Mouse (Mus musculus): ENCODE data around the gene C130032M10Rik.

The C130032M10Rik gene

GRCm38 (mm10) chr9:114549117-114549516, 33.6 kb downstream of the C130032M10Rik start:
- DNase-seq (ENCODE audit: low spot score) = peak; percentile 73

GRCm38 (mm10) chr9:114550033-114550432, 34.5 kb downstream of the C130032M10Rik start:
- DNase-seq (ENCODE audit: low spot score) = no peak

GRCm38 (mm10) chr9:114553828-114554227, 38.3 kb downstream of the C130032M10Rik start:
- DNase-seq (ENCODE audit: low spot score) = no peak

GRCm38 (mm10) chr9:114554355-114554979, 39.0 kb downstream of the C130032M10Rik start:
- no peak for DNase-seq (ENCODE audit: low spot score)

GRCm38 (mm10) chr9:114556276-114556855, 40.9 kb downstream of the C130032M10Rik start:
- no peak for DNase-seq (ENCODE audit: low spot score)

- DNase-seq (ENCODE audit: low spot score) = no peak
These were observed 41.6 kb downstream of the C130032M10Rik start for GRCm38 (mm10) chr9:114557086-114557485.

- DNase-seq (ENCODE audit: low spot score) = no peak
These were observed 44.6 kb downstream of the C130032M10Rik start for GRCm38 (mm10) chr9:114560141-114560540.

- DNase-seq (ENCODE audit: low spot score) = peak; percentile 51
These were observed 45.5 kb downstream of the C130032M10Rik start for GRCm38 (mm10) chr9:114560771-114561670.

- DNase-seq (ENCODE audit: low spot score) = peak; percentile 56
These were observed 46.1 kb downstream of the C130032M10Rik start for GRCm38 (mm10) chr9:114561671-114561971.

- peak; percentile 60 for DNase-seq (ENCODE audit: low spot score)
These were observed 46.8 kb downstream of the C130032M10Rik start for GRCm38 (mm10) chr9:114562031-114562918.

- DNase-seq (ENCODE audit: low spot score) = peak; percentile 71
These were observed 47.6 kb downstream of the C130032M10Rik start for GRCm38 (mm10) chr9:114562919-114563751.

GRCm38 (mm10) chr9:114563761-114564606, 48.5 kb downstream of the C130032M10Rik start, which contains the start of gene Trim71:
TSS of gene Trim71 (minus strand) at chr9:114564369.
- DNase-seq (ENCODE audit: low spot score) = no peak

GRCm38 (mm10) chr9:114564667-114565066, 49.2 kb downstream of the C130032M10Rik start:
- no peak for DNase-seq (ENCODE audit: low spot score)

Measured in retina, embryonic 14.5 days (tissue).